In genomic region chr3:127272801-127273200, GRCm38 (mm10) we compare ENCODE assay signal across 26 mouse cellular contexts.
A peak's percentile ranks its signal among the peaks of the same experiment; 100 is the strongest.
DNase-seq lines count a peak whose midpoint lies in the region; ATAC-seq and TF ChIP-seq lines count a peak whose summit lies in the region.
"Had no signal": no experiment of that assay in that cellular context is flagged by ENCODE, and none has a peak within 500 bp of the region (broad histone marks: within the 10 kb centered on the region; RNA-seq: fewer than 3 reads in every experiment).

No protein-coding gene starts in this region.

- no peaks in the 10 kb centered on the region for H3K36me3 ChIP-seq in hindbrain, embryonic 12.5 days
- H3K36me3 ChIP-seq in hindbrain, postnatal 0 days (ENCODE audit: insufficient read depth, low read length), result no peaks in the 10 kb centered on the region
- no peaks in the 10 kb centered on the region for H3K36me3 ChIP-seq in midbrain, embryonic 14.5 days (ENCODE audit: control insufficient read depth, insufficient read depth, low read length)
- no peaks in the 10 kb centered on the region for H3K36me3 ChIP-seq in midbrain, embryonic 15.5 days (replicated peaks)
- H3K36me3 ChIP-seq: embryonic facial prominence, embryonic 12.5 days; embryonic facial prominence, embryonic 15.5 days; heart, embryonic 10.5 days; heart, embryonic 13.5 days had no signal

- H3K4me2 ChIP-seq in hindbrain, embryonic 12.5 days (replicated peaks), result no peak overlapping the region
- no peak overlapping the region for H3K4me2 ChIP-seq in hindbrain, postnatal 0 days (ENCODE audit: low read depth, low read length)
- H3K4me2 ChIP-seq in midbrain, embryonic 14.5 days (ENCODE audit: low read length), result no peak overlapping the region
- no peak overlapping the region for H3K4me2 ChIP-seq in midbrain, embryonic 15.5 days
- H3K4me2 ChIP-seq: embryonic facial prominence, embryonic 12.5 days; embryonic facial prominence, embryonic 15.5 days; heart, embryonic 13.5 days had no signal

- WGBS in hindbrain, embryonic 12.5 days, result 52% methylated on average over 12 of the region's 12 CpGs
- 59% methylated on average over 12 of the region's 12 CpGs for WGBS in hindbrain, postnatal 0 days
- 45% methylated on average over 12 of the region's 12 CpGs for WGBS in midbrain, embryonic 14.5 days
- 49% methylated on average over 12 of the region's 12 CpGs for WGBS in midbrain, embryonic 15.5 days

- H3K9ac ChIP-seq in hindbrain, embryonic 12.5 days, result no peak overlapping the region
- H3K9ac ChIP-seq in hindbrain, postnatal 0 days (replicated peaks; ENCODE audit: low read length), result no peak overlapping the region
- no peak overlapping the region for H3K9ac ChIP-seq in midbrain, embryonic 14.5 days (replicated peaks; ENCODE audit: low read length)
- no peak overlapping the region for H3K9ac ChIP-seq in midbrain, embryonic 15.5 days
- H3K9ac ChIP-seq: embryonic facial prominence, embryonic 12.5 days; embryonic facial prominence, embryonic 15.5 days; forebrain, postnatal 0 days; heart, embryonic 13.5 days had no signal

- no peaks in the 10 kb centered on the region for H3K27me3 ChIP-seq in hindbrain, embryonic 12.5 days
- H3K27me3 ChIP-seq in hindbrain, postnatal 0 days (ENCODE audit: insufficient read depth, low read length), result no peaks in the 10 kb centered on the region
- H3K27me3 ChIP-seq in midbrain, embryonic 14.5 days (ENCODE audit: control insufficient read depth, insufficient read depth, low read length), result no peaks in the 10 kb centered on the region
- no peaks in the 10 kb centered on the region for H3K27me3 ChIP-seq in midbrain, embryonic 15.5 days (replicated peaks)
- H3K27me3 ChIP-seq: embryonic facial prominence, embryonic 12.5 days; embryonic facial prominence, embryonic 15.5 days; heart, embryonic 13.5 days had no signal

- no peak for TF ChIP-seq CTCF in hindbrain, postnatal 0 days (IDR thresholded peaks at IDR 0.05; ENCODE audit: low read depth)
- TF ChIP-seq CTCF in brain, embryonic 14.5 days (IDR thresholded peaks at IDR 0.05; ENCODE audit: borderline replicate concordance, extremely low read depth, insufficient read depth, insufficient read length), result no peak

- H3K4me1 ChIP-seq in hindbrain, embryonic 12.5 days, result peaks cover 19% of the 10 kb centered on the region
- no peaks in the 10 kb centered on the region for H3K4me1 ChIP-seq in hindbrain, postnatal 0 days (ENCODE audit: insufficient read depth, low read length)
- H3K4me1 ChIP-seq in midbrain, embryonic 14.5 days (ENCODE audit: control insufficient read depth, insufficient read depth, low read length), result peaks cover 18% of the 10 kb centered on the region; the same call in 1 of the 2 replicates
- peaks cover 14% of the 10 kb centered on the region for H3K4me1 ChIP-seq in midbrain, embryonic 15.5 days
- H3K4me1 ChIP-seq: embryonic facial prominence, embryonic 15.5 days had no signal

- peak; percentile 36; the same call in 1 of the 2 replicates for ATAC-seq in hindbrain, embryonic 12.5 days (ENCODE audit: low FRiP score)
- ATAC-seq in hindbrain, postnatal 0 days, result no peak
- no peak; the same call in 1 of the 2 replicates for ATAC-seq in midbrain, embryonic 14.5 days (ENCODE audit: low FRiP score, low TSS enrichment)
- ATAC-seq in midbrain, embryonic 15.5 days (replicated peaks), result no peak; the same call in 1 of the 2 replicates
- ATAC-seq: activated CD4-positive, CD25-positive, alpha-beta regulatory T cell, adult 4 months; CD4-positive, CD25-positive, alpha-beta regulatory T cell, adult 4 months; forebrain, embryonic 14.5 days; forebrain, postnatal 0 days; intestine, postnatal 0 days had no signal

- no peak for TF ChIP-seq POLR2A in brain, embryonic 14.5 days (IDR thresholded peaks at IDR 0.05; ENCODE audit: borderline replicate concordance, extremely low read depth, insufficient read depth, insufficient read length, poor library complexity, severe bottlenecking)

- H3K27ac ChIP-seq in hindbrain, embryonic 12.5 days, result peak overlapping the region; percentile 52; the same call in 1 of the 2 replicates
- H3K27ac ChIP-seq in hindbrain, postnatal 0 days, result no peak overlapping the region
- peak overlapping the region; percentile 41; the same call in 1 of the 2 replicates for H3K27ac ChIP-seq in midbrain, embryonic 14.5 days (replicated peaks; ENCODE audit: low read depth, low read length)
- H3K27ac ChIP-seq in midbrain, embryonic 15.5 days, result no peak overlapping the region
- H3K27ac ChIP-seq: embryonic facial prominence, embryonic 12.5 days; embryonic facial prominence, embryonic 15.5 days; gastrocnemius, adult 2 months; heart, embryonic 10.5 days; heart, embryonic 13.5 days had no signal

- H3K4me3 ChIP-seq in hindbrain, embryonic 12.5 days, result no peak overlapping the region
- H3K4me3 ChIP-seq in hindbrain, postnatal 0 days (ENCODE audit: low read length), result no peak overlapping the region
- H3K4me3 ChIP-seq in midbrain, embryonic 14.5 days (replicated peaks; ENCODE audit: low read depth, low read length), result no peak overlapping the region
- H3K4me3 ChIP-seq in midbrain, embryonic 15.5 days, result no peak overlapping the region
- H3K4me3 ChIP-seq: embryonic facial prominence, embryonic 12.5 days; embryonic facial prominence, embryonic 15.5 days; gastrocnemius, adult 2 months; heart, embryonic 10.5 days; heart, embryonic 13.5 days had no signal

- no peaks in the 10 kb centered on the region for H3K9me3 ChIP-seq in hindbrain, embryonic 12.5 days (replicated peaks)
- H3K9me3 ChIP-seq in hindbrain, postnatal 0 days (ENCODE audit: low read length), result no peaks in the 10 kb centered on the region
- H3K9me3 ChIP-seq in midbrain, embryonic 14.5 days (ENCODE audit: control insufficient read depth, low read length), result no peaks in the 10 kb centered on the region
- H3K9me3 ChIP-seq in midbrain, embryonic 15.5 days, result no peaks in the 10 kb centered on the region
- H3K9me3 ChIP-seq: embryonic facial prominence, embryonic 12.5 days; embryonic facial prominence, embryonic 15.5 days; heart, embryonic 10.5 days; heart, embryonic 13.5 days had no signal

- no peak for DNase-seq in hindbrain, postnatal 0 days (ENCODE audit: low spot score)
- DNase-seq in midbrain, embryonic 14.5 days, result no peak
- DNase-seq in brain, embryonic 14.5 days (ENCODE audit: low read depth), result peak; percentile 38
- DNase-seq in ovary, postnatal 14 days (ENCODE audit: low spot score), result no peak
- DNase-seq: adrenal gland, adult 8-10 months; adrenal gland, postnatal 36 days; cerebellum, adult 11 months; cerebellum, adult 2 months; cerebellum, adult 9-11 months; cerebellum, postnatal 25 days; forebrain, postnatal 0 days; gastrocnemius, adult 2 months; gastrocnemius, postnatal 14 days; heart, adult 18-20 months; heart, postnatal 14 days; heart, postnatal 4 days had no signal

Comparison
In these comparisons a context has a peak if more than half of its experiments do, and no peak if none do; other contexts are left out.
1. H3K27ac ChIP-seq: peak in hindbrain, embryonic 12.5 days (single experiment) and midbrain, embryonic 14.5 days (single experiment); none in hindbrain, postnatal 0 days (single experiment) and midbrain, embryonic 15.5 days (single experiment).